Mouse (Mus musculus) granulocyte monocyte progenitor cell, adult 5-6 weeks (primary cell): ENCODE data around the gene Abhd17c. TPM values are rescaled to one million over a fixed set of nuclear protein-coding genes. Genes with fewer than 3 reads are reported as not detected.
A peak's percentile ranks its signal among the peaks of the same experiment; 100 is the strongest.
"Not testable (repeated sequence)": the region's sequence is repeated elsewhere in the genome, so short reads cannot be mapped to it uniquely, and the experiment has no call there.

ENCODE experiments used
- ATAC-seq: replicated peaks from 2 replicates; pipeline ENCODE4 v1.8.0; 2016; ENCODE audit warnings: mild to moderate bottlenecking, moderate TSS enrichment, inconsistent platforms; ENCODE audit not compliant: poor library complexity, severe bottlenecking
- total RNA-seq, 2 experiments: library from RNA; stranded (forward) in 1 of 2; stranded (reverse) in 1 of 2; fragments of 200-712, 200-1000 nt in 1 of 2; fragments of >200 nt in 1 of 2; fragmentation: Nextera tagmentation in 1 of 2; gene quantifications; 2 replicates each; pipeline ENCODE4 v1.2.3; 2014 to 2017

The Abhd17c gene
- 42.3 and 51.2 TPM in 2 replicates for total RNA-seq (2014; fragmentation: Nextera tagmentation)
- total RNA-seq (2017) = 14.9 and 18.6 TPM in 2 replicates

DNA sequence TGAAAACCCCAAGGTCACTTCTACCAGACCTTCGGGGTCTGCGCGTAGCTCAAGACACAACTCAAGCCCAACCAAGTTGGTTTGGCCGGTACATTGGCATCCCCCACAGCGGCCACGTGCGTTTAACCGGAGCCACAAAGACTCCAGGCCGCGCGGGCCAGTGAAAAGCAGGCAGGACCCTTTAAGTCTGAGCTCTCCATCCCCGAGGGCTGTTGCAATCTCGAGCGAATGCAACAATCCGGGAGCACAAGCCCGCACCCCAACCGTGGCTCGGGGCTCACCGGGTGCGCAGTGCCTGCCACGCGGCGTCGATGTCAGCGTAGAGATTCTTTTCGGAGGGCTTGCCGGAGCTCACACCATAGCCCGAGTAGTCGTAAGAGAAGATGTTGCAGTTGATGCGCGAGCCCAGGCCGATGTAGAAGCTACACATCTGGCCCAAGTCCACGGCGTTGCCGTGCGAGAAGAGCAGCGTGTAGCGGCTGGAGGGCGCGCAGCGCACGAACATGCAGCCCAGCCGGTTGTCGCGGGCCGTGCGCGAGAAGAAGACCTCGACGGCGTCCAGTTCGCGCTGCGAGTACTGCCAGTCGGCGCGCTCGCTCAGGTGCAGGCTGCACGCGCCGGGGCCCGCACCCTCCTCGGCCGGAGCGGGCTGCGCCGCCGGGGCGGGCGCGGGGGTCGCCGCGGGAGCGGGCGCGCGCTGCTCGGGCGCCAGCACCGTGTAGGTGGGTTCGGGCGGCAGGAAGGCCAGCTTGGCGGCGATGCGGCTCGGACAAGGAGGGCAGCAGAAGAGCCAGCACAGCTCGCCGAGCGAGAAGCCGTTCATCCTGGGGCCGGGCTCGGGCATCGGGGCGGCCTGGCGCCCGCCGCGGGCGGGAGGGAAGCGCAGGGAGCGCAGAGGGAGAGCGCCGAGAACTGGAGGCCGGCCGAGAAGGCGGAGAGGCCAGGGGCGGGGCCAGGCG is at the start of gene Abhd17c:
TSS of gene Abhd17c (minus strand) at position 893 of the 959 bp plus-strand sequence.
- peak; percentile 50 for ATAC-seq

DNA sequence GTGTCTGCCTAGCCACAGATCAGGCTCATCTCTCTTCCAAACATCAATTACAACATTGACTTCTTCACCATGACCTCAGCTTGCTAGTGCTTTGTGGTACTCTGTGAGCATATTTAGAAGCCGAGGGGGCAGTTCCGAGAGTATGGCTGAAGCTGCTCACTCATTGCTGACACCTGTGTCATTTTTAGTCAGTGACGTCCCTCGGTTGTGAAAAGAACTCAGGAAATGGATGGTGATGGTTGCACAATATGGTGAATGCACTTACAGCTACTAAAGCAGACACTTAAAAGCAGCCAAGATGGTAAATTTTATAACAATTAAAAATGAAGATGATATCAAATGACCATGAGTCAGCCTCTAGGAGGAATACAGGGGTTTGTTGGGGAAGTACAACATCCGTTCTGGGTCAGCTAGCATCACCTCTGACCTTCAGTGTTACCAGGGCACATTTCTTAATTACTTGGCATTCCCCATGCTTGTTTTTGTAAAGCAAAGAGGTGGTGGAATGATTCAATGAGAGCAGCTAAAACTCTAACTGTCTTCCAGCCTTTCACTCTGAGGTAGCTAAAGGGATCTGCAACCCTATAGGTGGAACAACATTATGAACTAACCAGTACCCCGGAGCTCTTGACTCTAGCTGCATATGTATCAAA is 45.6 kb upstream of the Abhd17c start:
- ATAC-seq = peak; percentile 88

DNA sequence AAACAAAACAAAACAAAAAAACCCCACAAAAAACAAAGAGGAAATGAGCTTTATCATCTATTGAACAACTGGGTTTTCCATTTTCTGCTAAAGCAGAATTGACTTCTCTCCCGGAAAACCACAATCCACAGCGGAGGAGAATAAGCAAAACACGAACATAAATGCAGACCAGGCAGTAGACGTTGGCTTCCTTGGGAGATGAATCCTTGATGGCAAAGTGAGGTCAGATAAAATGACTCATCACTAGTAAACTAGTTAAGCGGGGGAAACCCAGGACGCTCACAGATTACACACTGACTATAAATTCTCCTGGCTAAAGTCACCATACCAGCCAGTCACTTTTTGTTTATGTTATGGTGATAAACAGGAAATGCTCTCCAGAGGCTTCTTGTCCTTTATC is 44.5 kb upstream of the Abhd17c start:
- peak; percentile 43 for ATAC-seq

DNA sequence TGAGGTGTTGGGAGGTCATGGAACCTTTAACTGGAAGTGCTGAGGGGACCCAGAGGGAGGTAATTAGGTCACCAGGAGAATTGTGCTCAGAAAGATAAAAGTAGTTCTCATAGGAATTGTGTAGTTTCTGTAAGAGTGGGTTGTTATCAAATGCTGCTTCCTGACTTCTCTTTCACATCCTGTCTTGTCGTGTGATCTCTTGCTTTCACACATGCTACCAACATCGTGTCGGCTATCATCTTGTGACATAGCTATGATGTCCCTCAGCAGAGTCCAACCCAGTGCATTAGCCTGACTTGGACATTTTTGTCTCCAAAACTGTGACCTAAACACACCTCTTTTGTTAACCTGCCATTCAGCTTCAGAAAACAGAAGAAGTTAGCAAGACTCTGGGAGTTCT is 40.6 kb upstream of the Abhd17c start:
- ATAC-seq = no peak

DNA sequence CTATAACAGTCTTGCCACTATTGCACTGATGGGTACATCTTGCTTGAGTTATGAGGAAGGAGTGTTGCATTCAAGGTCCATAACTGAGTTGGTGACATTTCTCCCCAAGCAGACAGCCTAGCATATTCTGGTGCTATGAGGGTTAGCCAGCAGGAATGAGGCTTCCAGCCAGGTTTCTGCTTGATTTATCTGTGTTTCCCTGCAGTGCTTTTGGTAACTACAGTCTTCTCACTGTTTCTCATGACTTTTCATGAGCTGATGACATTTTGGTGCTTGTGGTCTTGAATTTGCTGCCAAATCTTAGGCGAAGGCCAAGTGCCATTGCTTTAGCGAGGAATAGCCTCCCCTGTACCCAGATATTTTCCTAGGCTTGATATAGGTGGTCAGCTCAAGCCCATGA is 39.8 kb upstream of the Abhd17c start:
- no peak for ATAC-seq

DNA sequence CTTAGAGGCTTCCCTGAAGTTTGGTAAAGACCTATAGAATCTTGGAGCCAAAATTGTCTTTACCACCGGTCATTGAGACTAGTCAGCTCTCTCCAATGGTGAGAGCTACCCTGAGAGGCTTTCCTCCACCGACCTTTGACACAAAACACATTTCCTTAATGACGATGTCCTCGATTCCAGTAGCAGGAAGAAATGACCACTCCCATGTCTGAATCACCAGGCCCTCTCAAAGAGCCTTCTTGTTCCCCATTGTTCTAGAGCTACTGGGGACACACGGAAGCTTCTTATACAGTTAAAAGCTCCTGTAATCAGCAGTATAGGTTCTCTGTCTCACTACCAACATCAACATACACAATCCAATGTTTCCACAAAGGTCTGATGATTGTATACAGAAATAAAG is 36.5 kb upstream of the Abhd17c start:
- ATAC-seq = no peak

DNA sequence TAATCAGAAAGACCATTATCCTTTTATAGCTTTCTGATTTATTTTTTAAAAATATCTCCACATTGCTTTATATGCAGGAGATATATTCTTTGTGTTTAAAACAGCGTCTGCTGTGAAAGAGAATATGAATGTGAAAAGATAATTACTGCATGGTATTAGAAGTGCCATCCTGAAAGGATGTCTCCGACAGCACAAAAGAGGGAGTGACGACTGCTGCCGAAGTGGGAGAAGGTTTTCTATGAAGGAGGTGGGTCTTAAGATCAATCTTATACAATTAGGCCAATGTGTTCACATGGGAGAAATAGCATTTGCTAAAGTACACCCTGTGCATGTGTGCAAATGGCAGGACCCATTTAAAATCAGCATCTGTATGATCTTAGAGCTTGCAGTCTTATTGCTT is 33.5 kb upstream of the Abhd17c start:
- no peak for ATAC-seq

DNA sequence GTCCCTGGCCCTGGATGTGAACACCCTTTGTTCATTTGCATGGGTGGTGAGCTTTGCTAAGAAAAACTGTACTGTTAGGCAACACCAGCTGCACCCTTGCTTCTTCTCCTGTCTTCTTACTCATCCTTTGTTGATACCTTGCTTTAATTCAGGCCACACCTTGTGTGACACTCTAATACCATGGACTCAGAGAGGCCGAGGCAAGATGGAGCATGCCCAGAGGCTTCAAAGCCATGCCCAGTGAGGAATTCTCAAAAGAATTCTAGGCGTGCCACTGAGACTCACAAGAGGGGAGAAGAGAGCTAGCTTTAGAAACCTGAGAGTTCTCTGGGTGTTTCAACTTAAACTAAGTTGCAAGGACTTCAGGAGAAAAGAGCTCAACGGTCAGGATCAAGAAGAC is 33.0 kb upstream of the Abhd17c start:
- ATAC-seq = no peak

DNA sequence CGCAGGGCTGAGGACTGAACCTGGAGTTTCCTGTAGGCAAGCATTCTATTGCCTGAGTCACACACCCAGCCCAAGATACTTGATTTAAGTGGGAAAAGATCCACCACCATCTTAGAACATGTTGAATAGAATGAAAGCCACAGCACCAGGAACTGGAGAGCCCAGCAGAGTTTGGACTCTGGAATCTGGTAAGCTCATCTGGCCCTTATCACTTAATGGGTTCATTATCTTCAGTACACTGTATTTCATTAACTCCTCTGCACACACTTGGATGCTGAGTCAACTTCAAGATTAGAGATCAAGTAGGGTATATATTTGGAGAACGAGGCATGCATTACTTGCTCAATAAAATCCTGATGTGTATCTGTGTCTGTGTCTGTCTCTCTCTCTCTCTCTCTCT is 27.1 kb upstream of the Abhd17c start:
- ATAC-seq = not testable (repeated sequence)

DNA sequence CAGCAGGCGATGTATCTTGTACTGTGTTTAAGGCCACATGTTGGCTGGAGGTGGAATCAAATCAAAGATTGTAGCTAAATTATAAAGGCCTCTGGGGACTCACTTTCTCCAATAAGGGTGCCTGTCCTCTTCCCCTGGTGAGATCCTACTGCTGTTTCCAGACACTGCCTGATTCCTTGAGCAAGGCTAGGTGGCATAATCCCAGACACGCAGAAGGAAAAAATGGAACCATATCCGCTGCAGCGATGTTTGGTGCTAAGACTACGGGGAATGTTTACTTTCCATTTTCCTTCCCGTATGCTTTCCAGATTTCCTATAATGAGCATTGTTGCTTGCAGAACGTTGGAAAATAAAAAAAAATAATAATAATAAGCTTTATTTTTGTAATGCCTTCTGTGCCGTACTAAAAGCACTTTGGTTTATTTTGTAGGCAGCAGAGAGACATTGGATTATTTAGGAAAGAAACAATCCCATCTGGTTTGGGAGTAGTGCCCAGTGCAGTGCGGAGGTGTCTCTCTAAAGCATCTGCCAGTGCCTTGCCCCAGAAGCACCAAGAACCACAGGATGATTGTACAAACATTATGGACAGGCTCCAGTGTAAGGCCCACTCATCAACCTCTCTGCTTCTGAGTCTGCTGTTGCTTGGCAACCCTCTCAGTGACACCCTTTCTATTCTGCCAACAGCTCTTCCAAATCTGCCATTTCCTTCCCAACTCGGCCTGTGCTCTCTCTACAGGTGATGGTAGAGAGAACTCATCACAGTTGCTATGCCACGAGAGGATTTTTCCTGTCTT is 23.2 kb upstream of the Abhd17c start:
- ATAC-seq = no peak

DNA sequence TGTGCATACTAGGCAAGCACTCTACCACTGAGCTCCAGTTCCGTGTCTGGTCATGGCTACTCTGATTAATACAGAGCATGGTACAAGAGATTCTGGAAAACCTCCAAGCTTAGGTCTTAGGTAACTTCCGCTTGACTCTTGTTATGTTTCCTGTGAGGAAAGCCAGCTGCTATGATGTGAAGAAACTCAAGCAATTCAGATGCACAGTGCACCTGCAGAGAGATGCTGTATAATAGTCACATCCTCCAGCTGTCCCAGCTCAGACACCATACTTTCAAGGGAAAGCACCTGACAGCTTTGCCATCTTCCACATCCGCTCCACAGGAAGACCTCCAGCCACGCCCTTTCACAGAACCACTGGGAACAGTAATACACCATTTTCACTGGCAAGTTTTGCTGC is 21.7 kb upstream of the Abhd17c start:
- peak; percentile 83 for ATAC-seq

DNA sequence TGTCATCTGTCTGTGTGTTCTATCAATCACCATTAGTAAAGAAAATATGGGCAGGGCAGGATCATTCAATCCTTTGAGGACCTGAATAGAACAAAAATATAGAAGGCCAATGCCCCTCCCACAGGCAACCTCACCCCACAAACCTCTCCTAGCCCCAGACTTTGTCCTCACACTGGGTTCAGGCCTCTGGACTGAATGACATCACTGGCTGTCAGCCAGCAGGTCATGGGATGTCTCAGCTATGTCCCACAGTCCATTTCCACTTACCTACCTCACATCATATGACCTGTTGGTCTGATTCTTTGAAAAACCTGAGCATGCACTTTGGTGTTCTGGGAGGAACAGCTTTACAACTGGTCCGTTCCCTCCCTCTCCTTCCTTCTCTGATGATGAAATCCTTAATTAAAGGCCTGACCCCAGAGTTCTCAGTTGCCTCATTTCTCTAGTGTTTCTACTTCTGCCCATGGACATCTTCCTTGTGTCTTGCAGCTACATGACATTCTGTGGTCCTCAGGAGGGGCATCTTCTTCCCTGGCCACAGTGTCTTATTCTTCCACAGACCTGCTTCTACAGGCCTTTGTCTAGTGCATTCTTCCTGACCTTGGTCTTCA is 19.6 kb upstream of the Abhd17c start:
- peak; percentile 61 for ATAC-seq

DNA sequence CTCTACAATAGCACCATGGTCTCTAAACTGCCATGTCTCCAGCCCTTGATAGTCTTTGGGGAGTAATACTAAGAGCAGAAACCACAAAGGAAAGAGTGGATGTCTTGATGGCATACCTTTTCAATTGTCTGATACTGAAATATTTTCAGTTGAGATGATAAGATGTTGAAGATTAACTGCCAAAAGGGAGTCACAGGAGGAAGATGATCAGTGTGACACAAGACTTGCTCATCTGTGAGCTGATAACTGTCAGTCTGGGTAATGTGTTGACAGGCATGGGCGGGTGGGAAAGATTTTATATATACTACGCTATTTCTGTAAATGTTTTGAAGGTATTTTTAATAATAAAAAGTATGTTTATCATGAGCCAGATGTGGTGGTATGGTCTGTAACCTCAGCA is 16.7 kb upstream of the Abhd17c start:
- no peak for ATAC-seq

DNA sequence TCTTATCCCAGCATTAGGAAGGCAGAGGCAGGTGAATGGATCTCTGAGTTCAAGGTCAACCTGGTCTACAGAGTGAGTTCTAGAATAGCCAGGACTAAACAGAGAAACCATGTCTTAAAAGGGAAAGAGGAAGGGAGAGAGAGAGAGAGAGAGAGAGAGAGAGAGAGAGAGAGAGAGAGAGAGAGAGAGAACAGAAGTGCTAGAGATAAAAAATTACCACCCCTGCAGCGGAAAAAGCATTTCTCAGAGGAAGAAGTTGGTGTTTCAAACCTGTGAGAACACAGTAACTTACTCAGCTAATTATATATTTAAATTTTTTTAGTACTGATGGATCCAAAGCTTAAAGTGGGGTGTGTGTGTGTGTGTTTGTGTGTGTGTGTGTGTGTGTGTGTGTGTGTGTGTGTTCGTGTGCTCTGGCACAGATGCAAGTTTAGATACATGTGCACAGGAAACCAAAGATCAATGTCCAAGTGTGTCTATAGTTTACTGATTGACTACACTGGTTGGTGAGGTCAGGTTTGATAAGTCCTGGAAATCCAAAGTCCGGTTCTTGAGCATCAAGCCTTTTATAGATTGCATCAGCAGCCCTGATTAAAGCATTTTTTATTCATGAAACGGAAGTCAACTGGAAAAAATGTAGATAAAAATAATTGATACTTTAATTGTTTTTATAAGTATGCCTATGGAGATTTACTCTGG is 15.2 kb upstream of the Abhd17c start:
- no peak for ATAC-seq

DNA sequence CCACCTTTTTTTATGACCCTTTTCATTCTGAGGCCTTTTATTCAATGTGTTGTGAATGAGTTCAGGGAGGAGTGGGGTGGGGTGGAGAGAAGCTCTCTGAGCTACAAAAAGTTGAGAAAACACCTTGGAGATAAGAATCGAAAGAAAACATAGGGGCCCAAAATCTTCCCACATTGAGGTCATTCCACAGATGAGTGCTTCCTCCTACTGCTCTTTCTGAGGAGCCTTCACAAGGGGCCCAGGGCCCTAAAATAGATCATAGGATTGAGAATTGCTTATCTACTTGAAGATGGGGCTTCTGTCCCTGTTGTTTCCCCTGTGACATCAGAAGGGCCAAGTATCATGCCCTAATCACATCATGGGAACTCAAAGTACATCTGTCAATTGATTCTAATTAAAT is 14.3 kb upstream of the Abhd17c start:
- no peak for ATAC-seq

DNA sequence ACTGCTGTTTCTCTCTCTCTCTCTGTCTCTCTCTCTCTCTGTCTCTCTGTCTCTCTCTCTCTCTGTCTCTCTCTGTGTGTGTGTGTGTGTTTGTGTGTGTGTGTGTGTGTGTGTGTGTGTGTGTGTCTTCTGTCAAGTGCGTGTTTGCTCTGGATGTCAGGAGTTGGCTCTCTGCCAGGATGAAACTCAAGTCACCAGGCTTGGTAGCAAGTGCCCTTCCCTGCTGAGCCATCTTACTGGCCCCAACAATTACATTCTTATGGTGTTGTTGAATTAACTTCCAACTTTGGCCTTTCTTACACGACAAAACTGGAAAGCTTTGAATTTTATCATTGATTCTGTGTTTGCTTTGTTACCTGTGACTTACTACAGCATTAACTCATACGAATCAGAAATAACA is 13.6 kb upstream of the Abhd17c start:
- no peak for ATAC-seq

DNA sequence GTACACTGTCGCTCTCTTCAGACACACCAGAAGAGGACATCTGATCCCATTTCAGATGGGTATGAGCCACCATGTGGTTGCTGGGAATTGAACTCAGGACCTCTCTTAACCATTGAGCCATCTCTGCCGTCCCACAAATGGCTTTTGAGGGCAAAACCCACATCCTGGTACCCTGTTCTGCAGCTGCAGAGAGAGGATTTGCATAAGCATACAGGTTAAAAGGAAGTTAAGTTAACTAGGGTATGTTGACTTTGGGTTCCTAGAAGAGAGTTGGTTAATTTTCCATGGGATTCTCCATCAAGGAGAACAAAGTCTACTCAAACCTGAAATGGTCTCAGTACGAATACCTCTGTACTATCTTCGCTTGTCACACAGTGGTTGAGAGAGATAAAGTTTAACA is 13.2 kb upstream of the Abhd17c start:
- peak; percentile 67 for ATAC-seq

DNA sequence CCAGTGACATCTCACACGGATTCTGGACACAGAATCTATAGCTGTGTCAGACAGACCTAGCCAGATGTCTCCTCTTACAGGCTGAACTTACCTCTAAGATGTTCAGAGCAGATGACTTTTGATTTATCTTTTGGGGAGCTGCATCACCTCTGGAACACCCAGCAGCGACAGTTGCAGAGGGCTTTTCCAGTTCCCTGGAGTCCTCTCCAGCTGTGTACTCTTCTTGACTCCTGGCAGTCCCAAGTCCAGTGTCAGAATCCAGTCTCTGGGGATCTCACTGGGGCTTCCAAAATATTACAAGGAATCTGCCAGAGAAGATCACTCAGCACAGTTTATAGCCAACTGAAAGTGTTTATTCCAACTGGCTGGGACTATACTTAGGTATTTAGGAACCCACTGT is 12.7 kb upstream of the Abhd17c start:
- ATAC-seq = no peak

DNA sequence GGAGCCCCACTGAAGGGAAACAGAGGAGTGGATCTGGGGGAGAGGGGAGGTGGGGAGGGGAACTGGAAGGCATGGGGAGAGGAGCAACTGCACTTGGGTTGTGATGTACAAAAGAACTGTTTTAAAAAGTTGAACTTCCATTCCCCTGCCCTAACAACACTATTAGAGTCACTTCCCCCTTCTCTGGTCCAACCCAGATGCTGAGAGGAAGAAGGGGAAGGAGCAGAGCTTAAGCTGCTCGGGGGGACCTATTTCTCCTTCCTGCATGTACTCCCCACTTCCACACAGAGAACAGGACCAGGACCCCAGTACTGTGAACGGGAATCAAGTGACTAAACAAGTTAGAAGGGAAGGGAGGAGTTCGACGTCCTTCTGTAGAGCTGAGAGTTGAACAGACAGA is 11.9 kb upstream of the Abhd17c start:
- ATAC-seq = peak; percentile 98

DNA sequence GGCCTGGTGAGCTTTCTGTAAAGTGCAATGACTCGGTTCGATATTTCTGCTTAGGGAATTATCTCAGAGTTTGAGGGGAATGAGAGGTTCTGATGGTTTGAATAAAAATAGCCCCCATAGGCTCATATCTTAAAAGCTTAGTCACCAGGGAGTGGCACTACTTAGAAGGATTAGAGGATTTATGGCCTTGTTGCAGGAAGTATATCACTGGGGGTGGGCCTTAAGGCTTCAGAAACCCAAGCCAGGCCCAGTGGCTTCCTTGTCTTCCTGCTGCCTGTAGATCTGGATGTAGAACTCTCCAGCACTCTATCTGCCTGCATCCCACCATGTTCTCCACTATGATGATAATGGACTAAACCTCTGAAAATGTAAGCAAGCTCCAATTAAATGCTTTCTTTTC is 7.7 kb upstream of the Abhd17c start:
- no peak for ATAC-seq
